Mouse (Mus musculus) gastrocnemius, postnatal 10 days (tissue): ENCODE results near the gene Ndufa12. TPM values are rescaled to one million over a fixed set of nuclear protein-coding genes. Genes with fewer than 3 reads are reported as not detected.

Source experiments
- DNase-seq: peaks from one replicate; pipeline ENCODE4 v3.0.0; 2021; ENCODE audit warnings: mixed read lengths
- total RNA-seq, 2 experiments: library from RNA; stranded (reverse); gene quantifications; 2 replicates each; pipeline ENCODE4 v1.2.3; 2021

Gene Ndufa12
- total RNA-seq, 2 experiments from 2014 or later, result 515 to 526 TPM

DNA sequence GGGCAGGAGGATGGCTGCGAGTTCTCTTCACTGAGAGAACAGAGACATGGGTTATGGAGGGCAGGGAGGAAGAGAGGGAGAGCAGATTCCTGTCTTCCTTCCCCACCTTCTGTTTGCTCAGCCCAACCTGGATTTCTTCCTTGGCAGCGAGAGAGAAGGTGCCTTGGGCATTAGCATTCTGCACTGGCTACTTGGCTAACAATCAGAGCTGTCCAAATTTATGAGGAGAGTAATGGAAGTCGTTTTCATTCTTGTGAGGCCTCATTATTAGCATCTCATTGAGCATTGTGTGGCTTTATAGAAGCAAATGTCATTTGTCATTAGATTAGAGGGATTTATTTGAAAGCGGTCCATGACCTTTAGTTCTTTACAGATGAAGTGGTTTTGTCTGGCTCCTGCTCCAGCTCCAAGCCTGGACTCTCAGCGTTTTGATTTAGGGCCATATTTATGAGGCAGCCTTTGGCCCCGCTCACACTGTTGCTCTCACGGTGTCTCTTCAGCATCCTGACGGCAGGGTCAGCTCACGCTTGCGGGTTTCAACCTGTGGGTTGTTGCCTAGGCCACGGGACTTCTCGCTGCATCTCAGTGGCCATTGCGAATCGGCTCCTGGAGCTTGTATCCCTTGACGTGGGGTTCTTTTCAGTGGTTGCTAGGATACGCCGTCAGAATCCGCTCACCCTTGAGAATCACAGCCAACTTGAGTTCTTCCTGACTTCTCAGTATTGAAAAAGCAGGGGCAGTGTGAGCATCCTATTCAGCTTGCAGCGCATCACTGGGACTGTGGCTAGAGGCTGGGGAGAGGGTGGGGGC lies 31.9 kb downstream of the Ndufa12 start:
- no peak for DNase-seq

- no peak for DNase-seq
Measured at GRCm38 (mm10) chr10:94231025-94231424, 32.5 kb downstream of the Ndufa12 start.

GRCm38 (mm10) chr10:94235200-94235599 lies 36.7 kb downstream of the Ndufa12 start:
- DNase-seq, result no peak

DNA sequence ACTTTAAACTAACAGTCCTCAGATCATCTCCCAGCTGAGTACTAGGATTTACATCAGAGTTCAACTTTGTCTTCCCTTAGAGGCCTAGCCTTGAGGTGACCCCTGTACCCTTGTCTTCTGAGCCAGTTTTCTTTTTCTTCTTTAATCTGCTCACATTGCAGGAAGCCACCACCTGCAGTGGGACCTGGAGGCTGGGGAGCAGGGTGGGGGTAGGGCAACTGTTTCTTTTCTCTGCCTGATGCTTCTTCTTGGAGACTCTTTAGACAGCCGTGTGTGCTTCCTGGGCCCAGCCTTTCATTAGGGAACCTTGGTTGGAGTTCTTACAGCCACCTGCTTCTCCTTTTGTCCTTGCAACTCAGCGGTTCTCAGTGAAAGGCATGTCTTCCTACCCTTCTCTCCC lies 42.8 kb downstream of the Ndufa12 start:
- DNase-seq, result no peak

DNA sequence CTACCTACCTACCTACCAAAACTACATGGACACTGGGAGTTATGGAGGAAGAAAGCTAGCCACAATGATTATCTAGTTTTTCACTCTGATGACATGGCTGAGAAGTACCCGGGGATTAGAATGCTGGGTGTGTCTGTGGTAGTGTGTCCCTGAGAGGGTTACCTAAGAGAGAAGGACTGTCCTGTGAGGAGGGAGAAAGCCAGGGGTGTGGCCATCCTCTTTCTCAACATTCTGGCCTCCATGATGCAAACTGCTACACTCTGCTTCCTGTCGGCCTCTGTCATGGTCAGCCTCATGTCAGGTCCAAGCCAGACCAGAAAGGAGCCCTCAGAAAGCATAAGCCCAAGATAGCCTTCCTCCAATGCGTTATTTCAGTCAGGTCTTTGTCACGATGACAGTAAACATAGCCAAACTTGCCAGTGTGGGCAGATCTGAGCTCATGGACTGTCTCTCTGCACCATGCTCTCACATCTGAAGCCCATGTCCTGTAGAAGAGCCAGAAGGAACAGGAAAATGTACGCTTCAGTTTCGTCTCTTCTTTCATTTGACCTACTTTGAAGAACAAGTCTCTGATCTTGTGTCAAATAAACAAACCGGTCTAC lies 49.3 kb downstream of the Ndufa12 start:
- DNase-seq, result no peak

- DNase-seq, result no peak
Measured at GRCm38 (mm10) chr10:94249575-94250456, 51.3 kb downstream of the Ndufa12 start.

- DNase-seq, result no peak
Measured at GRCm38 (mm10) chr10:94253260-94253807, 54.8 kb downstream of the Ndufa12 start.

GRCm38 (mm10) chr10:94254766-94255165 lies 56.2 kb downstream of the Ndufa12 start:
- DNase-seq, result no peak

GRCm38 (mm10) chr10:94255744-94256143 lies 57.2 kb downstream of the Ndufa12 start:
- DNase-seq, result no peak

DNA sequence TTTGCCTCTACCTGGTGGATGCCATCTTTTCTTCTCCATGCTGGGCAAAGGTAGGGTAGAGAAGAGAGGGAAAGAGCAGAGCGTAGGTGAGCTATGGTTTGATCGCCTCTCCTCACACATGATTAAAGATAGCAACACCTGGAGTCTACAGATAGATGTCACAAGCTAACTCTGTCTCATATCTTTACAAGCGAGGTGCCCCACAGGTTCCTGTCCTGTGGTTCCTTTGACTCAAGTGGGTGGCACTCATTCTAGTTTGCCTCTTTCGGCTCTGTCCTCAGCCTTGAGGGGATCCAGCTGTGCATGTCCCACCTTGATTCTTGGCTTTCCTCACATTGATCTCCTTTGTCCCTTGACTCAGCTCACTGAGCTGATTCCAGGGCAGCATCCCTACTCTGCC lies 58.0 kb downstream of the Ndufa12 start:
- DNase-seq, result no peak

- no peak for DNase-seq
Measured at GRCm38 (mm10) chr10:94260544-94260943, 62.0 kb downstream of the Ndufa12 start.

DNA sequence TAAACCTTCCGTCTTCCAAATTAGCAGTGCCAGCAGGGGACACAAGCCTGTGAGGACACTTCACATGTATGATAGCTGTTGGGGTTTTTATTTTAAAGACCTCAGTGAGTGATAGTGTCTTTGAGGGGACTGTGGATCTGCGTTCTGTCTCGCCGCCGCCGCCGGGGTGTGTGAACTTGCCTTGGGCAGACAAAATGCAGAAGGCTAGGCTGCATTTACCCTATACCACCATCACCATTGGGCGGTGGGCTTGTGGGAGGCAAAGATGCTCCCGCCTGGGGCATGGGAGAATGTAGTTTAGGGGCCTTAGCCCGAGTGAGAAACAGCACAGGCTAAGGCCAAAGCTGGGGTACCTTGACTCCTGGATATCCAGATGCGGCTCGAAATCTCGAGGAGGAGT lies 64.1 kb downstream of the Ndufa12 start:
- DNase-seq, result no peak

GRCm38 (mm10) chr10:94263211-94263610 lies 64.7 kb downstream of the Ndufa12 start:
- DNase-seq, result no peak

DNA sequence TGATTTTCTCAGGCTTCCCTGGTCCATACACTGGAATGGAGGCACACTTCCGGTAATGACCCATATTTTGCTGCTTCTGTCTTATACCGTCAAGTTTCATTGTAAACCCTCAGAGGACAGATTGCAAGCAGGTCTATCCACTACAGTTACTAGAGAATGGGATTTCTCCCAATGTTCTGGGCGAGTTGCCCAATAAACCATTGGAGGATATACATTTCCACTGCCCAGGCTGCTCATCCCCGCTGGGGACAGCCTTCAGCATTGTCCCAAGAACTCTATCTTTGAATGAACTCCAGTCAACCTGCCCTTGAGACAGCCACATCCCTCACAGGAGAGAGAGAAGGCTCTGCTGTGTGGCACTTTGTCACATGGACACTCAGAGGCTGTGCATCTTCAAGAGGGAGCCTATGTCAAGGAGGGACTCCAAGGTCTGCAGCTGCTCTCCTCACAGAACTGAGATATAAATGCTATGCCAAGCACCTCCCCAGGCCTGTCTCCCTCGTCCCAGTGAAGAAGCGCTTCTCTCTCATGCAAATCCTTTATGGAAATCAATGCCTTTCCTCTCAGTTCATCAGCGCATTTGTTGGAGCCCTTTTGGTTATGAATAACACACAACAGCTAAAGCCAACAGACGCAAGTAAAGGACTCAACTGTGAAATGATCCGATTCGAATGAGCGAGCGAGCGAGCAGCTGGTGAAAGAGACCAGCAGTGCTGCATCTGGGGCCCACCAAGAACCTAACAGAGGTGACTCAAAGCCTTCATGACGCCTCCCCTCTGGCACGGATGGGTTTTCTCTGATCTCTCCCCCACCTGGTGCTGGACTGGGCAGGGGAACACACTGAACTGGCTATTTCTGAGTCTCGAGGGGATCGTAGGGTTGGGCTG lies 67.4 kb downstream of the Ndufa12 start:
- DNase-seq, result no peak

Other genes starting within 250 kb of the Ndufa12 start
- 10 to 100 TPM; 24.1 to 28.7 TPM for gene Vezt, start 162.9 kb upstream of the Ndufa12 start, total RNA-seq
- 1 to 10 TPM; 2.0 to 3.2 TPM for gene Fgd6, start 162.7 kb upstream of the Ndufa12 start, total RNA-seq
- gene Nr2c1, start 50.7 kb upstream of the Ndufa12 start, total RNA-seq, result 1 to 10 TPM; 6.9 to 8.4 TPM
- not detected for gene Gm4792, start 100.0 kb downstream of the Ndufa12 start, total RNA-seq
- 10 to 100 TPM; 27.0 to 29.7 TPM for gene Tmcc3, start 113.2 kb downstream of the Ndufa12 start, total RNA-seq